Mouse (Mus musculus) brain, embryonic 18.5 days (tissue): ENCODE measurements around the gene Adgrl3.

Experiments used
- DNase-seq: peaks from one replicate; pipeline ENCODE4 v3.0.0-alpha.2; 2012; ENCODE audit warnings: low read depth, low spot score

The Adgrl3 gene

GRCm38 (mm10) chr5:81661611-81662390, 641.9 kb downstream of the Adgrl3 start:
- no peak for DNase-seq

- no peak for DNase-seq
These were observed 651.1 kb downstream of the Adgrl3 start for GRCm38 (mm10) chr5:81671025-81671424.

- no peak for DNase-seq
These were observed 654.5 kb downstream of the Adgrl3 start for GRCm38 (mm10) chr5:81674275-81674974.

- DNase-seq = no peak
These were observed 655.0 kb downstream of the Adgrl3 start for GRCm38 (mm10) chr5:81674975-81675371.

- DNase-seq = no peak
These were observed 657.0 kb downstream of the Adgrl3 start for GRCm38 (mm10) chr5:81676896-81677295.

- no peak for DNase-seq
These were observed 666.3 kb downstream of the Adgrl3 start for GRCm38 (mm10) chr5:81686206-81686605.

GRCm38 (mm10) chr5:81686845-81687244, 666.9 kb downstream of the Adgrl3 start:
- DNase-seq = no peak

- DNase-seq = no peak
These were observed 709.7 kb downstream of the Adgrl3 start for GRCm38 (mm10) chr5:81729620-81730019.

GRCm38 (mm10) chr5:81736008-81736407, 716.1 kb downstream of the Adgrl3 start:
- DNase-seq = peak; percentile 47

GRCm38 (mm10) chr5:81738286-81739032, 718.5 kb downstream of the Adgrl3 start:
- no peak for DNase-seq

- no peak for DNase-seq
These were observed 732.5 kb downstream of the Adgrl3 start for GRCm38 (mm10) chr5:81752426-81752825.

- no peak for DNase-seq
These were observed 735.8 kb downstream of the Adgrl3 start for GRCm38 (mm10) chr5:81755711-81756110.

GRCm38 (mm10) chr5:81757093-81757725, 737.3 kb downstream of the Adgrl3 start:
- no peak for DNase-seq

- no peak for DNase-seq
These were observed 756.3 kb downstream of the Adgrl3 start for GRCm38 (mm10) chr5:81776234-81776633.

GRCm38 (mm10) chr5:81776746-81777145, 756.8 kb downstream of the Adgrl3 start:
- no peak for DNase-seq

GRCm38 (mm10) chr5:81784770-81785169, 764.8 kb downstream of the Adgrl3 start:
- no peak for DNase-seq

GRCm38 (mm10) chr5:81790710-81791109, 770.8 kb downstream of the Adgrl3 start:
- DNase-seq = no peak

GRCm38 (mm10) chr5:81794125-81794524, 774.2 kb downstream of the Adgrl3 start:
- DNase-seq = no peak

GRCm38 (mm10) chr5:81794601-81795000, 774.7 kb downstream of the Adgrl3 start:
- no peak for DNase-seq

GRCm38 (mm10) chr5:81796128-81796527, 776.2 kb downstream of the Adgrl3 start:
- DNase-seq = no peak

- no peak for DNase-seq
These were observed 791.0 kb downstream of the Adgrl3 start for GRCm38 (mm10) chr5:81810966-81811365.

- DNase-seq = no peak
These were observed 812.1 kb downstream of the Adgrl3 start for GRCm38 (mm10) chr5:81832076-81832475.
